Mouse (Mus musculus) forebrain, embryonic 14.5 days (tissue): Measurements from ENCODE around the gene Slc25a42. TPM values are rescaled to one million over a fixed set of nuclear protein-coding genes. Genes with fewer than 3 reads are reported as not detected.

Experiments used
- ATAC-seq: fragments of 200-750 bp; cut with Nextera tagmentation; 2 replicates; pipeline ENCODE4 v1.8.0; 2017; ENCODE audit warnings: mild to moderate bottlenecking, moderate library complexity
- DNase-seq: peaks from one replicate; pipeline ENCODE4 v3.0.0-alpha.2; 2015; ENCODE audit warnings: low spot score
- H3K27ac ChIP-seq: fragments of 300-500 bp; sonication (generic); 2 replicates; pipeline ENCODE4 v1.5.1; 2014; ENCODE audit warnings: low read depth, mild to moderate bottlenecking, control low read depth, low read length, moderate library complexity
- H3K27me3 ChIP-seq: fragments of 300-500 bp; sonication (generic); replicated peaks from 2 replicates; pipeline ENCODE4 v1.6.1; 2014; ENCODE audit warnings: low read length, control low read depth, mixed read lengths; ENCODE audit not compliant: control insufficient read depth, insufficient read depth
- H3K36me3 ChIP-seq: fragments of 300-500 bp; sonication (generic); 2 replicates; pipeline ENCODE4 v1.6.1; 2014; ENCODE audit warnings: low read length, control low read depth; ENCODE audit not compliant: control insufficient read depth, insufficient read depth
- H3K4me1 ChIP-seq: fragments of 300-500 bp; sonication (generic); 2 replicates; pipeline ENCODE4 v1.6.1; 2014; ENCODE audit warnings: antibody characterized with exemption, low read length, control low read depth; ENCODE audit not compliant: control insufficient read depth, insufficient read depth
- H3K4me2 ChIP-seq: fragments of 300-500 bp; sonication (generic); 2 replicates; pipeline ENCODE4 v1.6.1; 2014; ENCODE audit warnings: mild to moderate bottlenecking, control low read depth, low read length
- H3K4me3 ChIP-seq: fragments of 300-500 bp; sonication (generic); 2 replicates; pipeline ENCODE4 v1.5.1; 2014; ENCODE audit warnings: low read depth, low read length, control low read depth
- H3K9ac ChIP-seq: fragments of 300-500 bp; sonication (generic); 2 replicates; pipeline ENCODE4 v1.6.1; 2014; ENCODE audit warnings: mild to moderate bottlenecking, low read length, control low read depth, moderate library complexity
- H3K9me3 ChIP-seq: fragments of 300-500 bp; sonication (generic); replicated peaks from 2 replicates; pipeline ENCODE4 v1.6.1; 2016; ENCODE audit warnings: low read length, control low read depth, mixed read lengths; ENCODE audit not compliant: control insufficient read depth
- WGBS: fragments of 180-500 bp; shearing (Covaris S2); extraction: QIAGEN DNeasy Blood & Tissue Kit; methylation state at CpG from one replicate; pipeline ENCODE4 v1.1.7; 2014; 5-methylcytosine and 5-hydroxymethylcytosine counted together
- polyA plus RNA-seq: library from polyadenylated mRNA; unstranded; fragments of >200 nt; fragmentation: Nextera tagmentation; extraction: Ambion mirVana; gene quantifications from 2 replicates; pipeline ENCODE4 v1.2.1, GENCODE M21; 2014

The Slc25a42 gene
- polyA plus RNA-seq, 1 experiment from 2014 or later, result 2.3 TPM

DNA sequence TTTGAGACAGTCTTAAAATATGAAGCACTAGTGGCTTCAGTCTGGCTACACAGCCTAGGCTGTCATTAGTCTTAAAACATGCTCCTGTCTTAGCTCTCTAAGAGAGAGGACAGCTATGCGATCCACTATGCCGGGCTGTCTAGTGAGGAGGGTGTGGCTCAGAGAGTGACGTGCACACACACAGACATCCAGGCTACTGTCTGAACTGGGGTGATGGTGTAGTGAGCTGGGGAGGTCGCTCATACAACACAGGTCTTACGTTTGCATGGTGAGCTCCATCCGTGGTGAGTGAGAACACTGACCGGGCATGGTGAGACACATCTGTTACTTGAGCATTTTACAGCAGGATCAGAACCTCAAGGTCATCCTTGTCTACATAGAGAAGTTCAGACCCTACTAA, 40.9 kb downstream of the Slc25a42 start:
- 88% methylated on average over 7 of the region's 7 CpGs for WGBS
- Histone ChIP-seq H3K4me1 (peaks cover 7% of the 10 kb centered on the region; the same call in 1 of the 2 replicates), H3K27me3 (no peaks in the 10 kb centered on the region), H3K9ac (no peak overlapping the region), H3K4me2 (peak overlapping the region; percentile 62; the same call in 1 of the 2 replicates), H3K27ac (no peak overlapping the region), H3K9me3 (no peaks in the 10 kb centered on the region), H3K36me3 (no peaks in the 10 kb centered on the region), H3K4me3 (no peak overlapping the region)
- ATAC-seq (no peak), DNase-seq (no peak)

DNA sequence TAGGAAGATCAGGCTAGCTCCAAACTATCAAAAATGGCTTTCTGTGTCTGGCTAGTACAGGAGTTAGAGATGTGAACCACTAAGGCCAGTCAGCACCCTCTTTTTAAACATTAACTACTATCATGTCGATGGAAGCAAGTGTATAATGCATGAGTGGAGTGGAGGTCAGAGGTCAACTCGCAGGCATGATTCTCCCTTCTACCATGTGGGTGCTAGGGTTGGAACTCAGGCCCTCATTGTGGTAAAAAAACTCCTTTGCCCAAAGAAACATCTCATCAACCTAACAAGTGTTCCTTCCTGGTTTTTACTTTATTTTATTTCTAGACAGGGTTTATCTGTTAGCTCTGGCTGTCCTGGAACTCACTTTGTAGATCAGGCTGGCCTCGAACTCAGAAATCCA, 41.4 kb downstream of the Slc25a42 start:
- 82% methylated on average over 3 of the region's 3 CpGs for WGBS
- no peak overlapping the region for H3K4me2 ChIP-seq
- H3K9ac ChIP-seq, result no peak overlapping the region
- ATAC-seq (no peak), DNase-seq (no peak)
- peaks cover 7% of the 10 kb centered on the region; the same call in 1 of the 2 replicates for H3K4me1 ChIP-seq
- no peaks in the 10 kb centered on the region for H3K27me3 ChIP-seq
- no peaks in the 10 kb centered on the region for H3K9me3 ChIP-seq
- no peak overlapping the region for H3K4me3 ChIP-seq
- H3K36me3 ChIP-seq, result no peaks in the 10 kb centered on the region
- no peak overlapping the region for H3K27ac ChIP-seq

DNA sequence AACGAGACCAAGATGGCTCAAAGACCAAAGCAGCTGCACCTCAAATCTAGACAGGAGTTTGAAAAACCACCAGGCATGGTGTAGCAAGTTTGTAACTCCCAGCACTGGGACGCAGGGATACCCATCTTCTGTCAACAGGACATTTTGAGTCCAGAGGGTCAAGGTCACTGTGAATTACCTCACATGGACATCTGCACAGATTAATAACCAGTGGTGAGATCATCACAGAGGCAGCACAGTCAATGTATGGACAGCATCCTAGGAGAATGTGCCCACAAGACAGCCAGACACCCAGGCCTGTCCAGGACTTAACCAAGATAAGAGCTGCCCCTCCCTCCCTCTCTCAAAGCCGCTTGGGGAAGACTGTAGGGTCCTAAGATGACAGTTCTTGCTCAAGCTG, 42.0 kb downstream of the Slc25a42 start:
- Histone ChIP-seq H3K27ac (no peak overlapping the region), H3K9ac (no peak overlapping the region), H3K4me3 (no peak overlapping the region), H3K36me3 (no peaks in the 10 kb centered on the region), H3K4me2 (no peak overlapping the region), H3K27me3 (0 out of 2 replicates have a peak, but pooled peaks cover 4% of the 10 kb centered on the region), H3K9me3 (no peaks in the 10 kb centered on the region), H3K4me1 (peaks cover 7% of the 10 kb centered on the region; the same call in 1 of the 2 replicates)
- WGBS, result 82% methylated on average over 3 of the region's 3 CpGs
- ATAC-seq (no peak), DNase-seq (no peak)

DNA sequence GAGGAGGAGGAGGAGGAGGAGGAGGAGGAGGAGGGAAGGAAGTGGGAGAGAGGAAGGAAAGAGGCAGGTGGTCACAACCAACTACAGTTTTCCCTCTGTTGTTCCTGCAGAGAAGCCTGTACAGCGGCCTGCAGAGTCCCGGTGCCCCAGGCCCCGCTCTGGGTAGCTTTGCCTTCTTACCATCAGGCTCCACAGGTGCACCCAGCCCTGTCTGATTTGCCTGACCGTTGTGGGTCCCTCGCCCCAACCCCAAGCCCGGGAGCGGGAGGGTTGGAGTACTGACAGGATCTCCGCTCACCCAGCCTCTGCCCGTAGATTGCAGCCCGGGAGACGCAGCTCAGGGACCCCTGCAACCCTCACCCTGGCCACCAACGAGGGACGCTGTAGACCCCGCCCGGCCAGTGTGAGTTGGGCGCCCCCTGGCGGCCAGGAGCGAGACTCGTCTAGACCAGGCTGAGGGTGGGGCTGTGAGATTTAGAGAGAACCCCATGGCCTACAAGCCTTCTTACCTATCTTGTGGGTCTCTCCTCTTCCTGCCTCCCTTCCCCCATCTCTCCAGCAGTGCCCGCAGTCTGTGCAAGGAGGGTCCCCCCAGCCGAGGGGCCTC, 45.5 kb downstream of the Slc25a42 start:
- Histone ChIP-seq H3K4me2 (peak overlapping the region; percentile 47), H3K9ac (no peak overlapping the region), H3K36me3 (no peaks in the 10 kb centered on the region), H3K4me1 (peaks cover 3% of the 10 kb centered on the region; the same call in 1 of the 2 replicates), H3K9me3 (no peaks in the 10 kb centered on the region), H3K4me3 (0 out of 2 replicates have a peak overlapping the region, but pooled peaks have one; percentile 13), H3K27me3 (0 out of 2 replicates have a peak, but pooled peaks cover 4% of the 10 kb centered on the region), H3K27ac (no peak overlapping the region)
- ATAC-seq (peak; percentile 92), DNase-seq (peak; percentile 83)
- 4% methylated on average over 21 of the region's 21 CpGs for WGBS

DNA sequence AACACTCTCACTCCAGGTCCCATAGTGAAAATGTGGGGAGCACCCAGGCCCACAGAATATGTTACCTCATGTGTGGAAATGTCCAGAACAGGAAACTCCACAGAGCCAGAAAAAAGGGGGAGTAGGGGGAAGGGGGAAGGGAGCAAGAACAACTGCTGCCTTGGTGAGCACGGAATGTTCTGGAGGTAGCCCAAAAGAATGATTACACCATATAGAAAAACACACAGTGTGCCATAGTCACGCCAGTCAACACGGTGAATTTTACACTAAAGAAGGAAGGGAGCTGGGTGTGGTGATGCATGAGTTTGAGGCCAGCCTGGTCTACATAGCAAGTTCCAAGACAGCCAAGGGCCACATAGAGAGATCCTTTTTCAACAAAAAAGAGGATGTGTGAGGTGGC, 48.8 kb downstream of the Slc25a42 start:
- 89% methylated on average over 3 of the region's 3 CpGs for WGBS
- H3K9me3 ChIP-seq, result no peaks in the 10 kb centered on the region
- no peaks in the 10 kb centered on the region for H3K36me3 ChIP-seq
- H3K27me3 ChIP-seq, result 0 out of 2 replicates have a peak, but pooled peaks cover 4% of the 10 kb centered on the region
- no peak overlapping the region for H3K9ac ChIP-seq
- no peak overlapping the region for H3K4me2 ChIP-seq
- H3K27ac ChIP-seq, result no peak overlapping the region
- no peak for ATAC-seq
- H3K4me1 ChIP-seq, result no peaks in the 10 kb centered on the region
- H3K4me3 ChIP-seq, result no peak overlapping the region
- no peak for DNase-seq

DNA sequence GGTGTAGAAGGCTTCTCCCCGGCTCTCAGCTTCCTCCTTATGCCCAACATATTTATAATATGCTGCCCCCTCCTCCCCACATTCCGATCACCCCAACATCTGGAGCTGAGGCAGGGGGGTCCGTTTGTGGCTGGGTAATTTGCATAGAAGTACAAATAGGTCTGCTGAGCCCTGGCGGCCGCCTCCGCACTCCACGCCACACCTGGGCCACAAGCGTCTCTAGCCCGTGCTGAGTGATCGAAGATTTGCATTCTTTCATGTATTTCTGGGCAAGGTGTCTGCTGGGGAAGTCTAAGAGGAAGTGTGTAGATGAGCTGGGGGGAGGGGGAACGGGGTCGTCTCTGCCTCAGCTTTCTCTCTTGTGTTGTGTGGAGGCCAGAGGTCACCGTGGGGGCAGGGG, 52.1 kb downstream of the Slc25a42 start:
- H3K4me2 ChIP-seq, result no peak overlapping the region
- no peaks in the 10 kb centered on the region for H3K27me3 ChIP-seq
- no peaks in the 10 kb centered on the region for H3K4me1 ChIP-seq
- no peak overlapping the region for H3K9ac ChIP-seq
- DNase-seq (no peak), ATAC-seq (no peak)
- 73% methylated on average over 13 of the region's 13 CpGs for WGBS
- H3K9me3 ChIP-seq, result no peaks in the 10 kb centered on the region
- no peak overlapping the region for H3K4me3 ChIP-seq
- H3K36me3 ChIP-seq, result no peaks in the 10 kb centered on the region
- no peak overlapping the region for H3K27ac ChIP-seq

DNA sequence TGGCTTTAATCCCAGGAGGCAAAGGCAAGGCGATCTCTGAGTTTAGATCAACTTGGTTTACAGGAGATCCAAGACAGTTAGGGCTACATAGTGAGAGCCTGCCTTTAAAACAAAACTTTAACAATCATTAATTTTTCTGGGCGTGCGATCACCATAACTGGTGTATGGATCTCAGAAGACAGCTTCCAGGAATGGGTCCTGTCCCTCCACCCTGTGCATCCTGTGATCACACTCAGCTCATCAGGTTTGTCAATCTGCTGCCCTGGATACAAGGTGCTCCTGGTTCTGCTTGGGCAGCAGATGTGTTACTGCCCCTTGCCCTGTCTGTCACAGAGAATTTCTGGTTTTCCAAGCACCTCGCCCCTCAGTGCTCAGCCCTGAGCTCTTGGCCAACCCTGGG, 52.9 kb downstream of the Slc25a42 start:
- no peak overlapping the region for H3K27ac ChIP-seq
- H3K4me2 ChIP-seq, result no peak overlapping the region
- no peak overlapping the region for H3K4me3 ChIP-seq
- ATAC-seq, result no peak
- no peaks in the 10 kb centered on the region for H3K9me3 ChIP-seq
- no peaks in the 10 kb centered on the region for H3K27me3 ChIP-seq
- 88% methylated on average over 4 of the region's 4 CpGs for WGBS
- no peak overlapping the region for H3K9ac ChIP-seq
- H3K36me3 ChIP-seq, result no peaks in the 10 kb centered on the region
- no peaks in the 10 kb centered on the region for H3K4me1 ChIP-seq
- DNase-seq, result no peak

DNA sequence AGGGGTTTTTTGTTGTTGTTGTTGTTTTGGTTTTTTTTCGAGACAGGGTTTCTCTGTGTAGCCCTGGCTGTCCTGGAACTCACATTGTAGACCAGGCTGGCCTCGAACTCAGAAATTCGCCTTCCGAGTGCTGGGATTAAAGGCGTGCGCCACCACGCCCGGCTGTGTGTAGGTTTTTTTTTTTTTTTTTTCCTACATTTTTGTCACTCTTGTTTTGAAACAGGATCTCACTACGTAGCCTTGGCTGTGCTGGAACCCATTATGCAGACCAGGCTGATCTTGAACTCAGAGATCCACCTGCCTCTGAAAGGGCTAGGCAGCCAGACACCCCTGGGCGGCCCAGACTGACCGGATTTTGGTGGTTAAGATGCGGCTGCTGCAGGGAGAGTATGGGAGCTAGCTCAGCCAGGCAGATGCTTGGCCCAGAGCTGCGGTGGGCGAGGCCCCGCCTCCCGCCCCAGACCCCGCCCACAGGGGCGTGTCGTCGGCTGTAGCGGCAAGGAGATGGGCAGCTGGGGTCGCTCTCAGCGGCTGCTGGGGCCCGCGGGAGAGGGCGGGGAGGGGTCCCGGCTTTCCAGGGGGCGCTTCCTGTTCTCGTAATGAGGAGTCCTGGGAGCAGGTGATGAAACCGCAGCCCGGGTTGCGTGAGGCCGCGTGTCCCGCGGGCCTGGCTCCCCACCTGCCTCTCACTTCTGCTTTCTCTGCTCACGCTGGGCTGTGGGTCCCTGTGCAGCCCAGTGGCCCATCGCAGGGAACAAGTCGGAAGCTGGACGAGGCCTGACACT, 53.8 kb downstream of the Slc25a42 start:
- no peaks in the 10 kb centered on the region for H3K4me1 ChIP-seq
- ATAC-seq (peak; percentile 97), DNase-seq (peak; percentile 86)
- peak overlapping the region; percentile 59 for H3K9ac ChIP-seq
- no peak overlapping the region for H3K27ac ChIP-seq
- no peaks in the 10 kb centered on the region for H3K27me3 ChIP-seq
- no peaks in the 10 kb centered on the region for H3K36me3 ChIP-seq
- 11% methylated on average over 40 of the region's 40 CpGs for WGBS
- peak overlapping the region; percentile 43 for H3K4me3 ChIP-seq
- peak overlapping the region; percentile 67 for H3K4me2 ChIP-seq
- no peaks in the 10 kb centered on the region for H3K9me3 ChIP-seq

DNA sequence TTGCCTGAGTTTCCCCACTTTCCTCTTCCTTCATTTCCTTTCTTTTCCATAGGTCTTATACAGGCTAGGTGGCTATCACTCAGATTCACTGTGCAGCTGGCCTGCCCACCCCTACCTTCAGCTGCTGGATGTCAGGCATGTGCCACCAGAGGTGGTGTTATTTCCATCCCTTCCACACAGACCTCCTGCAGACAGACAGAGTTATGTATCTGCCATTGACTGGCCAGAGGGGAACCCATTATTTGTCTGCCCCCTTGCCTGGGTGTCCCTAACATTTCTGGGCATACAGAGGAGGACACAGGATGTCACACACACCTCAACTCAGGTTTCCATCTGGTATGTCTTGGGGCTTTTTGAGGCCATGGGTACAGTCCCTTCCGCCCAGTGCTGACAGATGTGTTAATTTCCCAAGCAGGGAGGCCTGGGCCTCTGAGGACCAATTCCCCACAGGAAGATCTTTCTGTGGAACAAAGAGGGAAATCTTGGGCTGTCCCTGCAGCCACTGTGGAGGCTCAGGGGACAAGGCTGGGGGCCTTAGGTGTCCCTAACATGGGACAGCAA, 54.8 kb downstream of the Slc25a42 start:
- Histone ChIP-seq H3K9ac (no peak overlapping the region), H3K36me3 (no peaks in the 10 kb centered on the region), H3K27me3 (no peaks in the 10 kb centered on the region), H3K4me3 (no peak overlapping the region), H3K4me1 (no peaks in the 10 kb centered on the region), H3K27ac (no peak overlapping the region), H3K4me2 (no peak overlapping the region), H3K9me3 (no peaks in the 10 kb centered on the region)
- DNase-seq, result no peak
- 94% methylated on average over 1 of the region's 1 CpGs for WGBS
- ATAC-seq, result no peak
